Mouse (Mus musculus) kidney, postnatal 4 days (tissue): ENCODE data around the gene Acox1.

Experiments
- DNase-seq, 2 experiments: peaks; one replicate each; pipeline ENCODE4 v3.0.0; 2021; ENCODE audit warnings: mixed read lengths in 2 of 2

Acox1 gene

DNA sequence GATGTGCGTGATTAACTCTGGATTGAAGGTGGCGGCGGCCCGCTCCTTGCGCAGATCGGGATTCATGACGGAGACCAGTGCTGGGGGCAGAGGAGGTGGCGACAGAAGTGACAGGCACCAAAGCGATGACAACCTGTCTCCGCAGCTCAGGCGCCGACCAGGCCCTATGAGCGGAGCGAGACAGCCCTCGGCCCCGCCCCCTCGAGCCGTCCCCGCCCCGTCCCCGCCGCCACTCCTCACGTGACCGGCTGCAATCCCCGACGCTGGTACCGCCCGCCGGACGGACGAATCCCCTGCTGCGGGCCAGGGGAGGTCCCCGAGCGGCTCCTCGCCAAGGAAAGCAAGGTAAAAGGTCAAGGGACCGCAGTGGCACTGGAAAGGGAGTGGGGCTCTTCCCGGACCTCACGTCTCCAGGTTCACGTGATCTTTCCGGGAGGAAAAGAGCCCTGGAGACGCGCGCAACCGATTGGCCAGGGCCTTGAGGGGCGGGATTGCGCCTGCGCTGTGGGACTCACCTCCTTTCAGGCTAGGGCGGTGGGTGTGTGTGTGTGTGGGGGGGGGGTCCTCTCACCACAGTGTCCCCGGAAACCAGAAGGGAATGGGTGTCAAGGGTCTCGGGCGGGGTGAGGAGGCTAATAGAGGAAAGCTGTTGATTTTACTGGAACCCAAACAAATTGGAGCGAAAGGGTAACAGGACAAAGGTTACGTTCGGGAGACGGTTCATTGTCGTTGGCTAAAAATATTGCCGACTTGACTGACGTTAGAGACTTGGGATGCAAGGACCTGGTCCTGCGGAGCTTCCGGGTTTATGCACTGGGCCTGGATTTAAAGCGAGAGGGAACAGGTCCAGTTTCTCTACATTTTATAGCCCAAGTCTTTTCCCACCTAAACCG lies at the start of gene Acox1, which contains the start of gene Ten1:
Acox1 (minus strand) TSS at position 407 of the 893 bp plus-strand sequence.
Ten1 (plus strand) TSS at position 217 of the 893 bp plus-strand sequence.
- DNase-seq = peak; percentile 97 to 98

DNA sequence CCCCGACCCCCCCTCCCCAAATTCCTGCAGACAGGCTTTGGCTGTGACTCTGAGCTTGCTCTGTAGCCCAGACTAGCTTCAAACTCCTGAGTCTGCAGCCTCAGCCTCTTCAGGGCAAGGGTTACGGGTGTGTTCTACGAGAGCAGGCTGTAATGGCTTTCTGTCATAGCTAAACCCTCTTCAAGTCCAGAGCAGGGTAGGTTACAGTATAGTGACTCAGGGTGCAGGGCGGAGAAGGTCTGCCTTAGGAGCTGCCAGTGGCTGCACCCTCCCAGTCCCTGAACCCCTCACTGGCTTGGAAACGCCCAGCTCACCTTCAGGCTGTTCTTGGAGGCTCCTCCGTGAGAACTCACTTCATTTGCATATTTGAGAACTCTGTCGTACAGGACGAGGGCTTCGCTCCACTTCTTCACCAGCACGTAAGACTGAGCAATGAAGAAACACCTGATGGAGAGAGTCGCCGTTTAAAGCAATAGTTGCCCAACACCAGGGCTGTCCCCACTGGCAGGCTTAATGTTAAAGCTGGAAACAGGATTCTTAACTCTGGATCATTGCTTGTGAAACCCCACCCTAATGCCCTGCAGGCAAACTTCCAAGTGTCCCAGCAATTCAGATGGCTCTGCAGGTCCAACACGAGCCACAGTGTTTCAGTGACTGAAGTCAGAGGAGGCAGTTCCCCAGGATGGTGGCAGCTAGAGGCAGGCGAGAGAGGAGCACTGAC lies 48.8 kb upstream of the Acox1 start:
- DNase-seq = no peak

DNA sequence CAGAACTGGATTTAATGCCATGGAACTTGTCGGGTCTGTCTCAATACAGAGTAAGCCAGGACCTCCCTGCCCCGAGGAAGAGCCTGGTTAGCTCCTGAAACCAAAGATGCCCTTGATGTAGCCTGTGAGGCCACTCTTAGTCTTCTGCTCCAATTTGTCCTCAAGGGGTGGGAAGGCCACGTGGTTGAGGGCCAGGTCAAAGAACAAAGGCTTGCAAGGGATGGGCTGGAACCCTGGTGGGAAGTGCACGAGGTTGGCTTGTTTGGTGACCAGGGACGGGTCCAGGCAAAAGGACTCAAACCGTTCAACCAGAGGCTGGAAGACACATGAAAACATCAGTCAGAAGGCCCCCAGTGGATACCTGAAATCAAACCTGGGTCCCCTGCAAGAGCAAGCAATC lies 46.8 kb upstream of the Acox1 start:
- DNase-seq = no peak

DNA sequence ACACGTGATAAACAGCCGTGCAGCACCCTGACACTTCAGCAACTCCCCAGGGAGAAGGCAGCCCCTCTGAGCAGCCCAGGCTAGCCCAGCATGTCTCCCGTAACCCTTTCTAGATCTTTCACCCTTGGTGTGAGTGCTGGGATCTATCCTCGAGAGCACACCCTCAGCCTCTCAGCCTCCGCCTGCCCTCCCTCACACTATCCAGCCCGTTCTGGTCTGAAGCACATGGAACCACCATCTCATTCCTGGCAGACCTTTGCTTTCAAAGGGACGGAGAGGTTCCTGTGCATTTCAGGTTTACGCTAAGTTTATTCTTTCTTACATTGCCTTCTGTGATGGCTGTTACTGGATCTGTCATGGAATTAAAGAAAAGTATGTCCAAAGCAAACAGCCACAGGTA lies 45.7 kb upstream of the Acox1 start:
- DNase-seq = no peak

DNA sequence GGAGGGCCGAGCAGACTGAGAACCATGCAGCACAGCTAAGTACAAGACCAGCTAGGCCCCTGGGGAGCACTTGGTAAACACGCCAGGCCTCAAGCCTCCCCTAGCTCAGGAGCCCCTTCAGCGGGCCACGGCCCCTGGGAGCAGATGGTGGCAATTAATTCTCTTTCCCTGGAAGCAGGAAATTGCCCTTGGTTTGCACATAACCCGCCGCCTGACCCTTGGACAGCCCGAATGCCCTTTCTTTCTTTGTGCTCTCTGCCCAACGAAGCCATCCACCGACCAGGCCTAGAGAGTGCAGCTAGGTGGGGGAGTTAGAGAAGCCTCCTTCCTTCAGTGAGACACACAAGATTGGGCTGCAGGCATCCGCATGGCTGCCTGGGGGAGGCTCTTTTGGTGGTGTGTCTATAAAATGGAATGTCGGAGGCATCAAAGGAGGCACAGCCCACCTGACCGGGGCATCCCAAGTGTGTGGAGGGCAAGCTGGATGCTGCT lies 42.9 kb upstream of the Acox1 start:
- DNase-seq = peak; percentile 60 to 76

DNA sequence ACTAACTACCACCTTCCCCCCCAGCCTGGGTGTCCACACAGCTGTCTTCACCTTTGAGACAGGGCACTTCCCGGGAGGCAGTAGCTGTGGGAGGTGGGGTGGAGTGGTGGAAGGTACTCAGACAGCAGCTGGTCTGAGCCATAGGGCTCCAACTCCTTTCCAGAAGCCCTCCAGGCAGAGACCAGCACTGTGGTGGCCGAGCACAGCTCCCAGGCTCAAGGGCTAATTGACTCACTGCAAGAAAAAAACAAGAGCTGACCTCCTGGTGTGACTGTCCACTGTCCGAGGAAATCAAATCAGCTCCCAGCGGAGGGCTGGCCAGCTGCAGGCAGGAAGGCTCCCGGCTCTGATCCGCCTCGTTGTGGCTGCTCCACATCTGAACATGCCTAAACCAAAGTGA lies 41.0 kb upstream of the Acox1 start:
- DNase-seq = peak; percentile 47 to 66

DNA sequence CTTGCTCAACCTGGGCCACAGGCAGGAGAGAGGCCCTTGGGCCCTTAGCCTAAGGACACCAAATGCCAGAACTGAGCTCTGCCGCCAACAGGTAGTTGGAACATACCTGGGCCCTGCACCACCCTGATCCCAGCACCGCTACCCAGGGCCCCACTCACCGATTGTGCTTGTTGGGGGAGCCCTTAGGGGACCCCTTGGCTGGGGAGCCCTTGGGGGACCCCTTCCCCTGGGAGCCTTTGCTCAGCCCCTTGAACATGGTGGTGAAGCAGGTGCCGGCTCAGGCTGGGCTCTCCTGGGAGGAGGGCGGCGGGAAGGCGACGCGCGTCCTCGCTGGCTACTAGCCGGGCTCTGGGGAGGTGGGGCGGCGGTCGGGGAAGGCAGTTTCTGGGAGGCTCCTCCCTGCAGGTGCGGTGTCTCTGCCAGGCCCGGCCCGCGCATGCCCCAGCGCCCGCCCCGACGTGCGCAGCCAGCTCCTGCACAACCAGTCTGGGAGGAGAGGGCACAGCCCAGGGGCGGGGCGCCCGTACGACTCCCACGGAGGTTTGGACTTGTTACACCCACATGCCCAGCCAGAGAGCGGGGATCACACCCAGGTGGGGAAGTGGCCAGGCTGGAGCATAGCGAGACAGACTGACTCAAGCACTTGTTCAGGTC lies 39.0 kb upstream of the Acox1 start, which contains the start of gene Evpl:
Evpl (minus strand) TSS at position 336 of the 654 bp plus-strand sequence.
- peak; percentile 87 to 94 for DNase-seq

DNA sequence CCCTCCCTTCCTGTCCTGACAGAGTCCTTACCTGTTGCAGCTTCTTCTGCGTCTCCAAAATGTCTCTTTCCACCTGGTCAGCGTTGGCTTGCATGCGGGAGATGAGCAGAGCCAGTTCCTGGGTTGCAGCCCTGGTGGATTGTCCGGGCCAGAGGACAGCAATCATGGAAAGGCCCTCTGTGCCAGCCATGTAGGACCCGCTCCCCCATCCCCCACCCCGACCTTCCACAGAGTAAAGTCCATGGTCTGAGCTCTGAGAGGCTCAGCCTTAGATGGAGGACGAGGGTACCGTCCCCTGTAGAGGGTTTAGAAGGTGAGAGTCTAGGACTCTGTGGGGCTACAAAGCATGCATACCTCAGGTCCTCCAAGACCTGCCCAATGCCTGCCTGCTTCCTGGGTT lies 36.1 kb upstream of the Acox1 start:
- DNase-seq = peak in 1 of 2 experiments; percentile 43

DNA sequence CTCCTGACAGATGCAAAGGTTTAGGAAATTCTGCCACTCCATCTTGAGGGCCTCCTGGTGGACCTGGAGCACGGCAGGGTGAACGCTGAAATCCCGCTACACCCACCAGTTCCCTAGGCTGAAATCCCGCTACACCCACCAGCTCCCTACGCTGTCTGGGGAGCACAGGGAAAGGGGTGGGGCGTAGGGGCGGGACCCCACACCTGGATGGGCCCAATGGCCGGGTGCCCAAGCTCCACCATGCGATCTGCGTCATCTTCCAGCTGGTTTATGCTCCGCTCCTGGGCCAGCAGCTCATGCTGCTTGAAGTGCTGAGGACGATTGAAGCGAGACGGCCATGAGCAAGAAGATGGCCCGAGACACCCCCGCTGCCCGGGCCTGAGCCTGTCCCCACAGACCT lies 33.6 kb upstream of the Acox1 start:
- DNase-seq = peak in 1 of 2 experiments; percentile 44

DNA sequence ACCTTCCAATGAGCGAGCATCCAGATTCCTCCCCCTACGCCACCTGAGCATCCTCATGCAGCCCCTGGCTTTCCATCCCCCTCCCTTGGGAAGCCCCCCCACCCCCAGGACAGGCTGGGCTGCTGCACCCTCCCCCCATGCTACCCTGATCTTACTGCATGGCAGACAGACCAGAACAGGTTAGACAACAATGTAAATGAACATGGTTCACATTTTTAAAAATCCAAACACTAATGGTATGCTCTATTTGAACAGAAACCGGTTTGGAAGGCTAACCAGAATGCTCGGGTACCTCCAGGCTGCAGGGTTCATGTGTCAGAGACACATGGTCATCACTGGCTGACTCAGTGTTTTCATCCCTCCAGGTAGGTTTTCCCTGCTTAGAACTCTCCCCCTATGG lies 29.9 kb upstream of the Acox1 start:
- no peak for DNase-seq

DNA sequence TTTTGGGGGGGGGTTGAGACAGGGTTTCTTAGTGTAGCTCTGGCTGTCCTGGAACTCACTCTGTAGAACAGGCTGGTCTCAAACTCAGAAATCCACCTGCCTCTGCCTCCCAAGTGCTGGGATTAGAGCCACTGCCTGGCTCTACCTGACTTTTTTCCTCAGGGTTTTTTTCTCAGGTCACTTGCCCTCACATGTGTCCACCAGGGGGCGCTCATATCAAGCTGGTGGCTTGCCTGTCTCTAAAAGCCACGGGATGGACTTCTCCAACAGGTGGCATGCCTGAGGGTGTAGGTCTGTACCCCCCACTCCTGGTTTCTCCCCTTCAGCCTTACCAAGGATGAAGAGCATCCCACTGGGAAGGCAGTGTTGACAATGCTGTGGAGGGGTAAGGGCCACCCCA lies 27.6 kb upstream of the Acox1 start:
- DNase-seq = peak; percentile 94 to 95

DNA sequence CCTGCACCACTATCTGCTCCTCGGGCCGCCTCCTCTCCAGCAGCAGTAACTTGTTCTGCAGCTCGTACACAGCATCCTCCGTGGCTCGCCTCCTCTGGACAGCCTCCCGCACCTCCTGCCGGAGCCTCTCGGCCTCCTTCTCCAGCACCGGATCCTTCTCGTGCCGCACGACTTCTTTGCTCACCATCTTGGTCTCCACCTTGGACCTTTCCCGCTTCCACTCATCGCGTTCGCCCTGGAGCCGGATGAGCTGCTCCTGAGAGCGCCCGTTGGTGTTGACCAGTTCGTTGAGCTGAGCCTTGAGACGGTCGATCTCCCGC lies 23.9 kb upstream of the Acox1 start:
- no peak for DNase-seq

DNA sequence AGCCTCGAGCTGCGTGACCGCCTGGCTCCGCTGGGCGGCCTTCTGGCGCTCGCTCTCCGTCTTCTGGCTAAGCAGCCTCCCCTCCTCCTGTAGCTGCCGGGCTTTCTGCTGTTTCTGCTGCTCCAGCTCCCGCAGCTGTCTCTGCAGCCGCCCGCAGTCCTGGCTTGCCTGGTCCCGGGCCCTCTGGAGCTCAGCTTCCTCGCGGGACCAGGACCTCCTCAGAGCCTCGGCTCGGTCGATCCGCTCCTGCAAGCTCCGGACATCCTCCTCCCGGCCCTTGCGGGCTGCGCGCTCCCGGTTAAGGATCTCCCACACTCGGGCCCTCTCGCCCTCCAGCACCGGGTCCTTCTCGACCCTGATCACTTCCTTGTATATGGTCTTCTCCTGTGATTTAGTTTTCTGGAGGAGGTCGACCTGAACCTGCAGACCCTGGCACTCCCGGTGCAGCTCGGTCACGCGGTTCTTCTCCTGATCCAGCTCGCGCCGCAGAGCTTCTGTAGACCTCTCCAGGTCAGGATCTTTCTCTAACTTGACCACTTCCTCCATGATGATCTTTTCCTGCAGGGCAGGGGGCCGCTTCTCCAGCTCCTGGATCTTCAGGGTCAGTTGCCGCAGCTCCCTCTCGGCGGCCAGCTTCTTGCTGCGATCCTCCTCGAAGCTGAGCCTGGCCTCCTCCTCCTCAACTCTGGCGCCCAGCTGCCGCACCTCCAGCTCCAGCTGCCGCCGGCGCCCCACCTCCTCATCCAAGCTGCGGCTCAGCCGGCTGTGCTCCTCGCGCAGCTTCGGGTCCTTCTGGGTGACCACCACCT lies 23.3 kb upstream of the Acox1 start:
- DNase-seq = peak; percentile 57 to 74

DNA sequence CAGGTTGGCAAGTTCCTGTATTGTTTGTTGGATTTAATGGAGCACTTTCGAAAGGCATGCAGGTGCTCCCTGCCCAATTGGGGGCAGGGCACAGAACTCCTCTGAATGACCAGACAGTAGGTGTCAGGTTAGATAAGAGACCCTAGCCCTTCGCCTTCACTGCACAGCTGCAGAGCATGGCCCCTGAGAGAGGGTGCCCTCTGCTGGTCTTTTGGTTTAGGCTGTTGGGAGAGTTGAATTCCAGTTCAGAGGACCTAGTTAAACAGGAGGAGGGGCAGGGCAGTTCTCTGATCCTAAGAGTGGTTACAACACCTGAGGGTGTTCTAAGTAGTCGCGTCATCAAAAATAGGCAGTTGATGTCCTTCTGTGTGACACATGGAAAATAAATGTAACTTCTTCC lies 21.0 kb upstream of the Acox1 start:
- DNase-seq = peak; percentile 78 to 84

DNA sequence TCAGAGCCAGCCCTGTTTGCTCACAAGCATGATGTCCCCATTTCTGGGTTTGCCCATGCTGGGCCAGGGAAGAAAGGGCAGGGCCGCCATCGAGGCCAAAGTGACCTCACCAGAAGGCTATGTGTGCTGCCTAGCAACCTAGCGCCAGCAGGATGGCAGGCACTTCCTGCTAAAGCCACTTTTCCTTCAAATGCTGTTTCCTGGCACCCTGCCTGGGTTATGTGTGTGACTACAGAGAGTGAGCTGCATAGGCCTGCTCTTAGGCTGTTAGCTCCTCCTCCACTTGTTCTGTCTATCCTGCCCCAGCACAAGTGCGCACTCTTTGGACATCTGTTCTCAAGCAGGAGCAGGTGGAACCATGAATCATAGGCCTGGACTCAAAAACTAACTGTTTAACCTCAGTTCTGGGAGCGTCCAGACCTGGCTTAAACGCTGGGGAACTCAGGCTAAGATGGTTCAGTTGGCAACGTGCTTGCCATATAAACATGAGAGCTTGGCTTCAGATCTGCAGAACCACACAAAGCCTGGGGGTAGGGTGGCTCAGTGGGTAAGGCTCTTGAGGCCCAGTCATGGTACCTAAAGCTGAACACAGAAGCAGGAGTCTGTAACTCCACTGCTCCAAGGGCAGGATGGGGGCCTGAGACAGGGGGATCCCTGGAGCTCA lies 20.0 kb upstream of the Acox1 start:
- DNase-seq = peak; percentile 83 to 91

DNA sequence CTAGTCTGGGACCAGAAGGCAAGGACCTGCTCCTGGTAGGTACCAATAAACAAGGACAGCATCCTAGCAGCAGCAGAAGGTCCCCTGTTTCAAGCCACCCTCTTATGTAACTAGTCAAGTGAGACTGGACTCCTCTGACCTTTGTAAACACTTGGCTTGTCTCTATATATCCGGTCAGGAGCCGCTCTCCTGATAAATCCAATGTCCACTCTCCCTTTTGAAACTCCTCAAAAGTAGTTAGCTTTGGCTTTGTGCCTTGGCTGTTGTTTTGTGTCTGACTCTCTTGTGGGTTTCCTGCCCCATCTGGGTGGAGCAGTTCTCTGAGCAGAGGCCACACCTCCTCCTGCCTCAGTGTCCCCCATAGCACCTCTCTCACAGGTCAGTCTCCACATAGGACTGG lies 19.4 kb upstream of the Acox1 start:
- no peak for DNase-seq

DNA sequence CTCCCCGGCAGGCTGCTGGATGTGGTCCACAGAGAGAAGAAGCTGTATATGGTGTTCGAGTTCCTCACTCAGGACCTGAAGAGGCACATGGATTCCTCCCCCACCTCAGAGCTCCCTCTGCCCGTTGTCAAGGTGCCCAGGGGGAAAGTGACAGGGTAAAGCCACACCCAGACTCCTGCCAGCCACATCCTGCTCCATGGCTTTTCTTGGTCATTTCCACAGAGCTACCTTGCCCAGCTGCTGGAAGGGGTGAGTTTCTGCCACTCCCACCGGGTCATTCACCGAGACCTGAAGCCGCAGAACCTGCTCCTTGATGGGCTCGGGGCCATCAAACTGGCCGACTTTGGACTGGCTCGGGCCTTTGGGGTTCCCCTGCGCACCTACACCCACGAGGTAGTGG lies 17.7 kb upstream of the Acox1 start:
- no peak for DNase-seq

DNA sequence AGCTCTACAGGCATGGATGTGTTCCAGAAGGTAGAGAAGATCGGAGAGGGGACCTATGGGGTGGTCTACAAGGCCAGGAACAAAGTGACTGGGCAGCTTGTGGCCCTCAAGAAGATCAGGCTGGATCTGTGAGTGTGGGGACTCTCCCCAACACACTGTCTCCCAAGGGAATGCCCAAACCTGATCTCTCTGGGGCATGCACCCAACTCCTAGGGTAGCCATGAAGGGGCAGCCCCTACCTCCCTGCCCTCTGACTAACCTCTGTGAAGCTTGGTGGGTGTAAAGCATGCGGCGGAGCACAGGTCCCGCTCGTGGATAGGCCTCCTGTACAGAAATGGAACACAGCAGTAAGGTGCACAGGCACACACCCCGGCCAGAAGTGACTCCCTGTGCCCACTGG lies 17.1 kb upstream of the Acox1 start:
- no peak for DNase-seq

DNA sequence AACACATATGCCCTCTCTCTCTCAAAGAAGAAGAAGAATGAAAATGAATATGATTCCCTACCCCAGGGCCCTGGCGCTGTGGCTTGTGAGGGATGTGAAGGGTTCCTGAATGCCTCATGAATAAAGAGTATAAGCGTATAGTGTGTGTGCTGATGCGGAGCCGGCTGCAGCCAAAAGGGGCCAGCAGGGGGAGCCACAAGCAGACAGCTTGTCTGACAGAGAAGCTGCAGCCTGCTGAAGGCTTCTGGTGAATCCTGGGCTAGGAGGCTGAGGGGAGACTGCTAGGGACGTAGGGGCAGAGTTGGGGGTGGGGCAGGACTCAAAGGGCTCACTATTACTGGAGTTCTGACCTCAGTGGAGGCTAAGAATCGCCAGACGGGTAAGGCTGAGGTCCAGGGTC lies 16.3 kb upstream of the Acox1 start:
- peak; percentile 72 to 79 for DNase-seq

DNA sequence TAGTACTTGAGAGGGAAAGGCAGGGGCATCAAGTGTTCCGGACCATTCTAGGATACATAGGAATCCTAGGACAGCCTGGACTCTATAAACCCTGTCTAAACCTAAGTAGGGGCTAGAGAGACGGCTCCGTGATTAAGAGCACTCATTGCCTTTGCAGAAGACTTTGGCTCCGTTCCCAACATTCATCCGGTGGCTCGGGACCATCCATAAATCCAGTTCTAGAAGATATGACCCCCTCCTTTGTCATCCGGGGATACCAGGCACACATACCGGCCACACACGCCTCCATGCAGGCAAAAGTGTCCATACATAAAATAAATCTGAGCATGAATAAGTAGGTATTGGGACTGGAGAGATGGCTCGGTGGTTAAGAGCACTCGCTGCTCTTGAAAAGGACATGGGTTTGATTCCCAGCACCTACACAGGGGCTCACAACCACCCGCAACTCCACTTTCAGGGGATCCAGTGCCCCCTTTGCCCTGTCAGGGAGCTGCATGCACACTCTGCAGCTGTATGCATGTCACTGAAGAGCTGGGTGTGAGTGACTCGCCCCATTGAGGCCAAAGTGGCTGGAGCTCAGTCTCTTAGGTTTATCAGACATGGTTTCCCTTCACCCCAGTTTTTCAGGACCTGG lies 15.1 kb upstream of the Acox1 start:
- no peak for DNase-seq

DNA sequence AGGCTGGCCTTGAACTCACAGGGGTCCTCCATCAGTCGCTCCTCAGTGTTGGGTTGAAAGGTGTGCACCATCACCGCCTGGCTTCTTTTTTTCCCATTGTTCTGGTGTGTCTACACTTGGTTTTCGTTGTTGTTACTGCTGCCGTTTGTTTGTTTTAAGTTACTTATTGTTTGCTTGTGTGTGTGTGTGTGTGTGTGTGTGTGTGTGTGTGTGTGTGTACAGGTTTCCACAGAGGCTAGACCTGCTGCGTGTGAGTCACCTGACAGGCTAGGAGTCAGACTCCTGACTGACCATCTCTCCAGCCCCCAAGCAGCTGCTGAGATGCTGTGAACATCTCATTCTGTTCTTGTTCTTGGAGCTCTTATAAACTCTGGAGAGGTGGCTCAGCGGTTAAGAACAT lies 14.0 kb upstream of the Acox1 start:
- DNase-seq = no peak
